Mouse (Mus musculus): ENCODE data around the gene Selenok. TPM values are rescaled to one million over a fixed set of nuclear protein-coding genes. Genes with fewer than 3 reads are reported as not detected.

Gene Selenok
- polyA plus RNA-seq, 1 experiment from 2014 or later, result 382 TPM

- WGBS, result 82% methylated on average over 5 of the region's 5 CpGs
- H3K4me1 ChIP-seq, result peaks cover 17% of the 10 kb centered on the region
- H3K9me3 ChIP-seq (replicated peaks), result no peaks in the 10 kb centered on the region
- no peak overlapping the region for H3K27ac ChIP-seq
- peaks cover 60% of the 10 kb centered on the region for H3K36me3 ChIP-seq
- no peak overlapping the region for H3K4me2 ChIP-seq (replicated peaks)
- H3K9ac ChIP-seq, result no peak overlapping the region
- H3K27me3 ChIP-seq, result no peaks in the 10 kb centered on the region
- H3K4me3 ChIP-seq, result no peak overlapping the region
- no peak for ATAC-seq (ENCODE audit: low FRiP score)
These were observed 3.9 kb downstream of the Selenok start for GRCm38 (mm10) chr14:29971993-29972392.

DNA sequence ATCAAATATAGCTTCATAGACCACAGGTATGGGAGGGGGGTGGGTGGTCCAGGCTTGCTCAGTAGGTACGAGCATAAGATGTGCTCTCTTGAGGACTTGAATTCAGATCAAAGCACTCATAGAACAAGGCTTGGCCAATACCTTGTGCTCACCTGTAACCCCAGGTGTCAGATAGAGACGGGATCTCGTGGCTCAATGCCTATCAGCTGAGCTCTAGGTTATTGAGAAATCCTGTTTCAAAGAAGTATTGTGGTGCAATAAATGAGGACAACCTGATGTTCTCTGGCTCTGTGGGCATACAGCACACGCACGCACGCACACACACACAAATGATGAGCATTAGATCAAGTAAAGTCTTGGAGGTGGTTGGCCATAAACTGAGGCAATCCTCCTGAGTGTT is 8.8 kb downstream of the Selenok start:
- Histone ChIP-seq H3K4me3 (no peak overlapping the region), H3K4me2 (replicated peaks) (no peak overlapping the region), H3K9me3 (replicated peaks) (no peaks in the 10 kb centered on the region), H3K9ac (no peak overlapping the region), H3K36me3 (peaks cover 68% of the 10 kb centered on the region), H3K4me1 (peaks cover 9% of the 10 kb centered on the region), H3K27ac (no peak overlapping the region), H3K27me3 (no peaks in the 10 kb centered on the region)
- ATAC-seq (ENCODE audit: low FRiP score), result no peak
- 97% methylated on average over 6 of the region's 6 CpGs for WGBS

DNA sequence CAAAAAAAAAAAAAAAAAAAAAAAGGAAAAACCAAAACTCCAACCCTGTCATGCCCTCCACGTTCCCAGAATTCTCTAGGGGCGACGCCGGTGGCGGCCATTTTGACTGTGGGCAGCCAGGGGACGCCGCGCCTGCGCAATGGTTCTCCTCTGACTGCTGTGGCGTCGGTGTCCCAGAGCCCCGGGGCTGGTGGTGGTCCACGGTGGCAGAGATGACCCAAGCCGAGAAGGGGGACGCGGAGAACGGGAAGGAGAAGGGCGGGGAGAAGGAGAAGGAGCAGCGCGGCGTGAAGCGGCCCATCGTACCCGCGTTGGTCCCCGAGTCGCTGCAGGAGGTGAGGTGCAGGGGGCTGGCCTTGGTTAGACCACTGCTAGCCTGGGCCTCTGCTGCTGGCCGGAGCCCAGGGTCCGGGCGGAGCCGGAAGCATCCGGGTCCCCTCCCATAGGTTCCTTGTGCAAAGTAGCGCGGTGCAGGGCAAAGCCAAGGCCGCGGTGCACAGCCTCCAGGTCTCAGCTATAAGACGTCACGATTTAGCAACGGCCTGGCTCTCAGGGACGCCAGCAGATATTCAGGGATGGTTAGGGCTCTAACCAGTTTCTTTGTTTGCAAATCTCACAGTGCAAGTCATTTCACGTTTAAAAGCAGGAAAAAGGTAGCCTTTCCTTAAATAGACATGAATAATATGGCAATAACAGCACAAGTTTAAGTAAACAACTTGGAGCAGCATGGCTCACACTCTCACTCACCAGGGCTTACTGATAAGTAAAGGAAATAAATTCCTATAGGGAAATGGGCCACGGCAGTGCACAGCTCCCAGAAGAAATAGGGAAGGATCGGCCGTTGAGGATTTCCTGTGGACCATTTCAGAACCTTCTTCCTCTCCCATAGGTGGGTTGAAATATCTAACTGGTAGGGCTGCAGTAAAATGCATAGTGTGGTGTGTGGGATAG is 10.4 kb downstream of the Selenok start, which contains the start of gene Actr8:
TSS of gene Actr8 (plus strand) at position 84 of the 951 bp plus-strand sequence.
- Histone ChIP-seq H3K36me3 (peaks cover 68% of the 10 kb centered on the region), H3K9ac (peak within 1 kb of the TSS; percentile 89), H3K4me2 (replicated peaks) (peak within 1 kb of the TSS; percentile 81), H3K4me1 (peaks cover 9% of the 10 kb centered on the region), H3K27me3 (no peaks in the 10 kb centered on the region), H3K9me3 (replicated peaks) (no peaks in the 10 kb centered on the region), H3K4me3 (peak within 1 kb of the TSS; percentile 72), H3K27ac (peak within 1 kb of the TSS; percentile 91)
- ATAC-seq (ENCODE audit: low FRiP score), result peak; percentile 97
- WGBS, result 3% methylated on average over 43 of the region's 44 CpGs

- 96% methylated on average over 10 of the region's 10 CpGs for WGBS
- H3K27me3 ChIP-seq, result no peaks in the 10 kb centered on the region
- no peak for ATAC-seq (ENCODE audit: low FRiP score)
- H3K36me3 ChIP-seq, result peaks cover 71% of the 10 kb centered on the region
- H3K9me3 ChIP-seq (replicated peaks), result no peaks in the 10 kb centered on the region
- H3K4me1 ChIP-seq, result peaks cover 9% of the 10 kb centered on the region
- no peak overlapping the region for H3K27ac ChIP-seq
- H3K9ac ChIP-seq, result no peak overlapping the region
- no peak overlapping the region for H3K4me2 ChIP-seq (replicated peaks)
- H3K4me3 ChIP-seq, result no peak overlapping the region
These were observed 12.5 kb downstream of the Selenok start for GRCm38 (mm10) chr14:29980447-29981205.

DNA sequence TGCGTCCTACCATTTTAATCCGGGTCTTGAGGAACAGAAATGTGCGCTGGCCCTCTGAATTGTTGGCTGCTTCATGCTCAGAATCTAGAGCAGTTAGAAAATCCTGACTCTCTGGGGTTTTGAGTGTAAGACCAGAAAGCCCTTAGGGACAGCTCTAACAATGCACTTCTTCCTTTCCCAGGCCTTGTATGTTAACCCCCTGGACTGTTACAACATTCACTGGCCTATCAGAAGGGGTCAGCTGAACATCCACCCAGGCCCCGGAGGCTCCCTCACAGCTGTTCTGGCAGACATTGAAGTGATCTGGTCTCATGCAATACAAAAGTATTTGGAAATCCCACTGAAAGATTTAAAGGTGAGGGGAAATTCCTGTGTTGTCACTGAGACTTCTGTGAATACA is 18.0 kb downstream of the Selenok start:
- no peaks in the 10 kb centered on the region for H3K9me3 ChIP-seq (replicated peaks)
- peaks cover 99% of the 10 kb centered on the region for H3K36me3 ChIP-seq
- no peak for ATAC-seq (ENCODE audit: low FRiP score)

GRCm38 (mm10) chr14:29987276-29987675 is 19.2 kb downstream of the Selenok start:
- no peak overlapping the region for H3K4me2 ChIP-seq (replicated peaks)
- peaks cover 99% of the 10 kb centered on the region for H3K36me3 ChIP-seq
- H3K4me3 ChIP-seq, result no peak overlapping the region
- H3K4me1 ChIP-seq, result no peaks in the 10 kb centered on the region
- no peak overlapping the region for H3K27ac ChIP-seq
- no peak for ATAC-seq (ENCODE audit: low FRiP score)
- no peaks in the 10 kb centered on the region for H3K9me3 ChIP-seq (replicated peaks)
- 93% methylated on average over 6 of the region's 6 CpGs for WGBS
- H3K27me3 ChIP-seq, result no peaks in the 10 kb centered on the region
- H3K9ac ChIP-seq, result no peak overlapping the region

More for the DNA sequence above, 18.0 kb downstream of the Selenok start:
- WGBS, result 96% methylated on average over 4 of the region's 4 CpGs
- Histone ChIP-seq H3K27me3 (no peaks in the 10 kb centered on the region), H3K4me1 (no peaks in the 10 kb centered on the region), H3K9ac (no peak overlapping the region), H3K27ac (no peak overlapping the region), H3K4me2 (replicated peaks) (no peak overlapping the region), H3K4me3 (no peak overlapping the region)

GRCm38 (mm10) chr14:29987739-29988138 is 19.6 kb downstream of the Selenok start:
- WGBS, result 95% methylated on average over 9 of the region's 9 CpGs
- H3K4me2 ChIP-seq (replicated peaks), result no peak overlapping the region

DNA sequence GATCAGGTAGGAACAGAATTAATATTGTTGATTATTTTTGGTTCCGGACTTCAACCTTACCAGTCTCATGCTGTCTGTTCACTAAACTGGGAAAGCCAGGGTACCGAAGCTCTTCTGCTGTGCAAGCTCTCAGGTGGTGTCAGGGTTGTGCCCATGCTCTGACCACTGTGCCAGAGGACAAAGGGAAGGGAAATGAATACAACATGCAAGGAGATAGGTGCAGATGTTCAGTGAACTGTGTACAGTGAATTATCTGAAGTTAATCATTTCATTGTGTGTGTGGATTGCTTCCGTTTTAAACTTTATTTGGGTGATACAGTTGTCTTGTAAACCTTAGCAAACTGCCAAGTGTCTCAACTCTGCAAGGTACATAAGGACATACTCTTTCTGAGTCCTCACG is 20.2 kb downstream of the Selenok start:
- Histone ChIP-seq H3K9ac (no peak overlapping the region), H3K27ac (no peak overlapping the region), H3K36me3 (peaks cover 99% of the 10 kb centered on the region), H3K9me3 (replicated peaks) (no peaks in the 10 kb centered on the region), H3K27me3 (no peaks in the 10 kb centered on the region), H3K4me3 (no peak overlapping the region), H3K4me2 (replicated peaks) (no peak overlapping the region), H3K4me1 (no peaks in the 10 kb centered on the region)
- WGBS, result 97% methylated on average over 4 of the region's 4 CpGs
- no peak for ATAC-seq (ENCODE audit: low FRiP score)

More at GRCm38 (mm10) chr14:29987739-29988138, 19.6 kb downstream of the Selenok start:
- ATAC-seq (ENCODE audit: low FRiP score), result no peak
- Histone ChIP-seq H3K4me1 (no peaks in the 10 kb centered on the region), H3K36me3 (peaks cover 99% of the 10 kb centered on the region), H3K27ac (no peak overlapping the region), H3K4me3 (no peak overlapping the region), H3K9me3 (replicated peaks) (no peaks in the 10 kb centered on the region), H3K27me3 (no peaks in the 10 kb centered on the region), H3K9ac (no peak overlapping the region)

DNA sequence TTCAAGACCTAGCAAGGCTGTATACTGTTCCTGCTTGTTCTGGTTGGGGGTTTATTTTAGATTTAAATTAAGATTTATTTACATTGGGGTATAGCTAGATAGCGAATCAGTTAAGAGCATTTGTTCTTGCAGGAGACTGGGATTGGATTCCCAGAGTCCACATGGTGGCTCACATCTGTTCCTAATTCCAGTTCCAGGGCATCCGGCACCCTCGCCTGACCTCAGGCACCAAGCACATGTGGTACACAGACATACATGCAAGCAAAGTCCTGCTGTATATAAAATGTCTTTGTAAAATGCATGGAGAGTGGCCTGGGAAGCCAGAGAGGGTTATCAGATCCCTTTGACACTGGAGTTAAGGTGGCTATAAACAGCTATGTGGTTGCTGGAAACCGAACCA is 26.9 kb downstream of the Selenok start:
- H3K36me3 ChIP-seq, result peaks cover 73% of the 10 kb centered on the region

DNA sequence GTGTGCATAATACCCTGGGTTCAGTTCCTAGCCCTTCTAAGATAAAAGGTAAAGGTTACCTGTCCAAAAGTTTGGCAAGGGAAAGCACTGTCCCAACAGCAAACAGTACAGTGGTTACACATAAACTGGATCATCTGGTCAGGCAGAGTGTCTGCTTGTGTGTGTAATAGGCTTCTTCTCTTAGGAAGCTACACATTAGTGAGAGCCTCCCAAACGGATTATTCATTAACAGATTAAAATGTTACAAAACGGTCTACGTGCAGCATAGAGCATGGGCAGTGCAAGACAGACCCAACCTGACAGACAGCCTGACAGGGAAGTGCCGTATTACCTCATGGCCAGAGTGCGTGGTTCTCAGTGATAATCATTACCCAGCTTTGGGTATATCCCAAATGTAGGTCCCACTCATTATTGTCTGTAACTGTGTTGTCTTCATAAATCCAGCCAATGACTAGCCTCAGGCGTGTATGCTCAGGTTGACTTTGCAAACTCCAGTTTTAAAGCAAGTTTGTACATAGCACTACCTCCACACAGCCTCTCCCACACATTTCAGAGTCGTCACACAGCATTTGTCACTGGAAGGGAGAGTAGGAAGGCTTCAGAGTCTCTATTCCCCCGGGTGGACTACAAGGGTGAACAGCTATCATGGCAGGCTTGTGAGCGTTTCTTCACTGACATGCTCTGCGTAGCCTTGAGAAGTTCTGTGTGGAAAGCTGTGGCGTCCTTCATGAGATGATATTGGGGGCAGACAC is 28.1 kb downstream of the Selenok start:
- no peaks in the 10 kb centered on the region for H3K27me3 ChIP-seq
- ATAC-seq (ENCODE audit: low FRiP score), result no peak
- no peak overlapping the region for H3K27ac ChIP-seq
- no peaks in the 10 kb centered on the region for H3K9me3 ChIP-seq (replicated peaks)
- H3K36me3 ChIP-seq, result peaks cover 61% of the 10 kb centered on the region
- H3K9ac ChIP-seq, result no peak overlapping the region
- H3K4me2 ChIP-seq (replicated peaks), result no peak overlapping the region
- 91% methylated on average over 11 of the region's 11 CpGs for WGBS
- no peaks in the 10 kb centered on the region; the same call in 1 of the 2 replicates for H3K4me1 ChIP-seq
- H3K4me3 ChIP-seq, result no peak overlapping the region

More for the DNA sequence above, 26.9 kb downstream of the Selenok start:
- Histone ChIP-seq H3K27me3 (no peaks in the 10 kb centered on the region), H3K27ac (no peak overlapping the region), H3K9ac (no peak overlapping the region), H3K4me2 (replicated peaks) (no peak overlapping the region), H3K4me1 (no peaks in the 10 kb centered on the region; the same call in 1 of the 2 replicates), H3K9me3 (replicated peaks) (no peaks in the 10 kb centered on the region), H3K4me3 (no peak overlapping the region)
- no peak for ATAC-seq (ENCODE audit: low FRiP score)
- 75% methylated on average over 4 of the region's 4 CpGs for WGBS

DNA sequence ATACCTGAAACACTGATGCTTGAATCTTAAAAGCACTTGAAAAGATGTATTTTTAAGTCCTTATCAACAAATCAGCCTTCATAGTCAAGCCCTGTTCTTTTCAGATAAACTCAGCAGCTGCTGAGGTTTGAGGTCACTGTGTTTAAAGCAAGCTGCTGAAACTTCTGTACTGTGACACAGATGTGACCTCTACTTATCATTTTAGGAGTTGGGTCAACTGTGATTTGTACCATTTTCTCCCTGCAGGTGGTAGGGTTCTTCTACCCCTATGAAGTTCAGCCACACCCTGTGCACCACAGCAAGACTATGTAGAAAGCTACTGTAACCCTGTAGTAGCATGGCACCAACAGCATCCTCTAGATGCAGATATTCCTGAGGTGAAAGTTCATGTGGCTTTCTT is 29.2 kb downstream of the Selenok start:
- peaks cover 49% of the 10 kb centered on the region for H3K36me3 ChIP-seq
- no peak overlapping the region for H3K9ac ChIP-seq
- H3K9me3 ChIP-seq (replicated peaks), result no peaks in the 10 kb centered on the region
- H3K4me1 ChIP-seq, result no peaks in the 10 kb centered on the region; the same call in 1 of the 2 replicates
- H3K27me3 ChIP-seq, result no peaks in the 10 kb centered on the region
- H3K4me3 ChIP-seq, result no peak overlapping the region
- ATAC-seq (ENCODE audit: low FRiP score), result no peak
- no peak overlapping the region for H3K27ac ChIP-seq
- no peak overlapping the region for H3K4me2 ChIP-seq (replicated peaks)
